Mouse (Mus musculus) cerebellum, postnatal 4 days (tissue): ENCODE results near the gene Txn2.
A peak's percentile ranks its signal among the peaks of the same experiment; 100 is the strongest.

Source experiments
- DNase-seq, 2 experiments: peaks; one replicate each; pipeline ENCODE4 v3.0.0; 2022; ENCODE audit warnings: low spot score in 2 of 2, mixed read lengths in 1 of 2

Gene Txn2

DNA sequence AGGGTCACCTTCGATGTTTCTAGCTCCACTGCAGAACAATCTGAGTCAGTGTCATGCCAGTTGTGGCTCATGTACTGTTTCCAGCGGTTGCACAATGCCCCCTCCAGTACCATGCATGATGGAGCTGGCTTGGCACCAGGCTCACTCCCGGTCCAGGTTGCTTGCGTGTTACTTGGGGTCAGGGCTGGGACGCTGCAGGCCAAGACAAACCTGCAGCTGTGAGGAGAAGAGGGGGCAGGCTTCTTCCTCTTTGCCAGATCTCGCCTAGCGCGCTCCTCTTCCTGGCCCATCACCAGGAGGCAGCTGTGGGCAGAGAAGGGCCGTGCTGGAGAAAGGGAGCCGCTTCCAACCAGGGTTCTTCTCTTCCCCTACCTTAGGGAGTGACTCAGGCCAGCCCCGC lies 5.5 kb upstream of the Txn2 start:
- peak in 1 of 2 experiments; percentile 25 for DNase-seq

DNA sequence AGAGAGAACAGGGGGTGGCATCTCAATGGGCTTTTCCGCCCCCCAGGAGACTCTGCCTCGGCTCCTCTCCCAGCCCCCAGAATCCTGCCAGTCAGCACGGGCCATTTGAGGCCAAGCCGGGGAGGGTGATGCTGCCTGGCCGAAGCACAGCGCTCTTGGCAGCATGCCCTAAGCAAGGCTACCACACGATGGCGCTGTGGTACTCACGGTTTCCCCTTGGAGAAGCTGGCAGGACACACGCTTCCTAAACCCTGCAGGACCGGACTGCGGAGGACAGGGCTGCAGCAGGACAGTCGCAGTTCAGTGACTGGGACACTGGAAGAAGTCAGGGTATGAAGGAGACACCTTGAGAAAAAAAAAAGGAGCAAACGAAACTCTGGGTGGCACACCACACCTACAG lies 5.0 kb upstream of the Txn2 start:
- peak; percentile 100 for DNase-seq

DNA sequence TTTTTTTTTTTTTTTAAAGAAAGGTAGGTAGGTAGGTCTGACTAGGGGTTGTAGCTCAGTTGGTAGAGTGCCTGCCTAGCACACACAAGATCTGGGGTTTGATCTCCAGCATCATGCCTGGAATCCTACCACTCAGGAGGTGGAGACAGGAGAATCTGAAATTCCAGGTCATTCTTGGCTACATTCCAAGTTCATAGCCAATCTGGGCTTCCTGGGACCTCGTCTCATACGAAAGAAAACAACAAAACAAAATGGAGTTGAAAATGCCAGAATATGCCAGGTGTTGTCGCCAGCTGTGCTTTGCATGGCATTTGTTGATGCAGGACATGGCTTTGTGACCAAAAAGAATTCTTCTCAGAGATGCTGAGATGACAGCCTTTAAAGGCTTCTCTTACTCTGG lies 4.4 kb upstream of the Txn2 start:
- no peak for DNase-seq

GRCm38 (mm10) chr15:77931689-77932016 lies 2.8 kb upstream of the Txn2 start:
- DNase-seq: no peak

DNA sequence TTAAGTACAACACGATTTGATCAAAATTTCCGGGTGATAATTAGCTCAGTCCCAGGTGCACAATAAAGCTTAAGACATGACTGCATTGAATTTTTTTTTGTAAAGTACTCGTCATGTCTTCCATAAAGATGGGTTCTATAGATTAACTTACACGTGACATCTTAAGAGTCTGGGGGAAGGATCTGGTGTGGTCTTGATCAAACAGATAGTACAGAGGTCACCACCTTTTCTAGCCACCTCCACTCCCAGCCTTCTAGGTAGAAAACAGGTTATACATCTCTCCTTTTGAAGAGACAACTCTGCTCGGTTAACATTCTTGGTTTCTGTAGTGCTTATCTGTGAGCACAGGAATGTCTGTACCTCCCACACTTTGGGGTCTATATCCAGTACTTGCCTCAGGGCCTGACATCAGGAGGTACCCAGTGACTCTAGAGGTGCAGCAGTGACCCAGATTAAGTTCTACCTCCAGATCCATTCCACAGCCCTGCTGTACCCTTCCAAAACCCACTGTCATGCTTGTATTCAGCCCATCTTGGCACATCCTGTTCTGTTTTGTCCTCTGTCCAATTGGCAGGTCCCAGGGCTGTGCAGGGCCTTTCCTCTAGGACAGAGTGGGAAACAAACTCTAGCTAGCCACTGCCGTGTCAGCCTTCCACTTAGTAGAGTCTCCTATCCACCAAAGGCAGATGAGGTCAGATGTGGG lies 2.3 kb upstream of the Txn2 start:
- DNase-seq: no peak

DNA sequence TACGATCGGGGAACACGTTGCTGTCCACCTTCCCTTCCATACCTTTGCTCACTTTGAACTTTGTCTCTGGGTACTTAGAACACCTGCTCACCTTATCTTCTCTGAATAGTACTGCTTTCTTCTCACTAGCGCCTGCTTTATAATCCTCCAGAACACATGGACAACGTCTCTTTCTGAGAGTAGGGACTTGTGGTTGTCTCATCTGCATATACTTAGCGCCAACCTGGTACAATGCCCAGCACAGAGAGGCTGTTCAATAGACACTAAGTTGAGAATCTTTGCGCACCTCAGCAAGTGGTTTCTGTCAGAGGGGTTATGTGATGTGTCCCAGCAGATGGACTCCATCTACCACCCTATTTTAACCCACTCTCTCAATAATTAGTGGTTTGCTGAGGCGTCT lies 998 bp upstream of the Txn2 start:
- no peak for DNase-seq

GRCm38 (mm10) chr15:77928091-77928490 lies 715 bp downstream of the Txn2 start:
- DNase-seq: no peak

GRCm38 (mm10) chr15:77926921-77927320 lies 1.9 kb downstream of the Txn2 start:
- no peak for DNase-seq

GRCm38 (mm10) chr15:77925195-77925594 lies 3.6 kb downstream of the Txn2 start:
- DNase-seq: no peak

DNA sequence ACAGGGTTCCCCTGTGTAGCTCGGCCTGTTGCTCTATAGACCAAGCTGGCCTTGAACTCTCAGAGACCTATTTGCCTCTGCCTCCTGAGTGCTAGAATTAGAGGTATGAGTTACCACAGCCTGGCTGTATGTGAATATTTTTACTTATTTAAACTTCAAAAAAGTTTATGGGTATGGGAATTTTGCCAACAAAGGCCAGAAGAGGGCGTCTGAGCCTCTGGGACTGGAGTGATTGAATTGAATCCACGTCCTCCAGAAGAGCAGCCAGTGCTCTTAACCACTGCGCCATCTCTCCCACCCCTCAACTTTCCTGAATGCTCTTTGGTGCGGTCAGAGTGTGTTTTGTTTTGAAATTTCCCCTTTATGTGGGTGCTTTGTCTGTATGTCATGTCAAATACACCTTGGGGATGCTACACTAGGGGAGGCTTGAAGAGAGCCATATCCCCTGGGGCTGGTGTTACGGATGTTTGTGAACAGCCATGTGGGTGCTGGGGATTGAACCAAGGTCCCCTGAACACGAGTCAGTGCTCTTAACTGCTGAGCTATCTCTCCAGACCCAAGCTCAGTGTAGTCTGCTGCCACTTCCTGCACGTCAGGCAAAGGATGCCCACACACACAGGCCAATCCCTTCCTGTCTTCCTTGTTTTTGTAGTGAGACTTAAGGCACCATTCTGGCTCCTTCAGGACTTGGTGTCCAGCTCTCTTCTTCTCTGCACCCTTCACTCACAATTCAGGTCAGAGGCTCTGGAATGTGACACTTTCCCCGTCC lies 5.4 kb downstream of the Txn2 start:
- no peak for DNase-seq

DNA sequence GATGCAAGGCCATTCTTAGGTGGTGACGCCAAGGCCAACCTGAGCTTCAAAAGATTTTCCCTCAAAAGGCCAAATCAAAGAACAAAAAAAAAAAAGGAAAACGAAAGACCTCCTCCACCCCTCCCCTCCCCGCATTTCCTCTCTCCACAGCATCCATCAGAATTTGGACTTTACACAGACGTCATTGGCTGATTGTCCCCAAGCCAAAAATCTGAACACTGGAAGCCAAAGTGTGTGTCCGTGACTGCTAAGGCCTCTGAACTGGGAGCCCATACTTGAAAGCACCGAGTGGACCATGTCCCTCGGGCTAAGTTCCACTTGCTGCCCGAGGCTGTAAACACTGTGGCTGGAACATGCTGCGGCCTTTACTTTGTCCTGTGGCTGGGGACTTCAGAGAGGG lies 6.1 kb downstream of the Txn2 start:
- DNase-seq: no peak

DNA sequence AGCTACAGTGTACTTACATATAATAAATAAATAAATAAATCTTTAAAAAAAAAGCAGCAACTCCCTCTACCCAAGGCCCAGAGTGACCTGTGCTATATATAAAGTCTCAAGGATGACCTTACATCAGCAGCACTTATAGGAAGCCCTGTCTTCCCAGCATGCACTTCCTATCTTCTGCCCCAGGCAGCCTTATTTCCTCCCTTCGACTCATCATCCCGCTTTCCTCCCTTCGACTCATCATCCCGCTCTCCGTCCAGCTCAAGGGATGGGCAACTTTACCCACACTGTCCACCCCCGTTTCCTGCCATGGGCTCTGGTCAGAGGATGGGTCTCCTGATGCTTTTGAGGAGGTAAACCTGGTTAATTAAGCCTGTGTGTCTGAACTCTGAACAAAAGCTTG lies 7.2 kb downstream of the Txn2 start:
- no peak for DNase-seq

DNA sequence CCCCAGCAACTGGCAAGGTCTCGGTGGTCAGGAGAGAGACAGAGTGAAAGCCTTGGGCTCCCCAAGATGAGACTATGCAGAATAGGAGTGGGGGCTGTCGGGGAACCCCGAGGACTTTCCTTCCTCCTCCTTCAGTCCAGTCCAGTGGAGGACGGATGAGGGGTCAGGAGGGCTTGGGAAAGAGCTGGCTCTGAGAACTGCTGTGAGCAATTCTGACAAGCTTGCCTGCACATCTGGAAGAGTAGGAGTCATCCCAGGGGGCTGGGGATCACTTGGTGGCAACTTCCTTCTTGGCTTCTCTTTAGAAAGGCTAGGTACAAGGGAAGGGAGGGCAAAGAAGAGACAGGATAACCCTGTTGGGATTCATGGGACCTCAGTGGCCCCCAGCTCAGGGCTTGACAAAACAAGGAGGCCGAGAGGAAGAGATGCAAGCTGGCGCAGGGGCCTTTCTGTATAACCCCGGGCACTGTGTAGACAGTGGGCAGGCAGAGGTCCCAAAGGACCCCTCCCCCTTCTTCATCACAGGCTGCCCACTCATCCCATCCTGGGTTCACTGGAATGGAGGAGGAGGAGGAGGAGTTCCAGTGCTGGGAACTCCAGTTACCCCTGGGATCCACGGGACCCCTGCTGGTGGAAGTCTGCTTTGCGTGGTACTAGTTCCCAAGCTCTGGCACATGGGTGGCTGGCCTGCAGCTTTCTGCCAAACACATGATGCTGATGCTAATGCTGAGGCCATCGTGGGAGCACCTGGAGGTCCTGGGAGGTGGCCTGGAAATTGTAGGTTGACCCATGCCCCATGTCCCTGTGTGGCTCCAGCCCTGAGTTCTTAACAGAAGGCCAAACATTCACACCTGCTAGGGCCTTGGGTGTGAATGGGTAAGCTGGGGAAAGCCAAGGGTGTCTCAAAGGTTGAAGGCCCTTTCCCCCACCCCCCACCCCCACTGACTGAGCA lies 8.0 kb downstream of the Txn2 start:
- DNase-seq: no peak

DNA sequence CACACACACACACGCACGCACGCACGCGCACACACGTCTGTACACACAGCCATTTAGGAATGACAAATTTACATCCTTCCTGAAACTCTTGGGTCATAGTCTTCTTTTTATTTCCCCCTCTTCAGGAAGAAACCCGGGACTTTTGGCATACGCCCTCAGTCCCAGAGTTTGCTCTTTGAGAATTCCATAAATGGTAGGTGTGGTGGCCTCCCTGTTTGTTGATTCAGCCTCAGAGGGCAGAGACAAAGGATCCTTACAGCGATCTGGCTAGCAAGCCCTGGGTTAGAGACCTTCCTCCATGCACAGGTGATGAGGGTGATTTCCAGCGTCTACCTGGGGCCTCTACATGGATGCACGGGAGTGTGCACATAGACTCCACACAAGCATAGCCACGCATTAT lies 9.4 kb downstream of the Txn2 start:
- DNase-seq: no peak

DNA sequence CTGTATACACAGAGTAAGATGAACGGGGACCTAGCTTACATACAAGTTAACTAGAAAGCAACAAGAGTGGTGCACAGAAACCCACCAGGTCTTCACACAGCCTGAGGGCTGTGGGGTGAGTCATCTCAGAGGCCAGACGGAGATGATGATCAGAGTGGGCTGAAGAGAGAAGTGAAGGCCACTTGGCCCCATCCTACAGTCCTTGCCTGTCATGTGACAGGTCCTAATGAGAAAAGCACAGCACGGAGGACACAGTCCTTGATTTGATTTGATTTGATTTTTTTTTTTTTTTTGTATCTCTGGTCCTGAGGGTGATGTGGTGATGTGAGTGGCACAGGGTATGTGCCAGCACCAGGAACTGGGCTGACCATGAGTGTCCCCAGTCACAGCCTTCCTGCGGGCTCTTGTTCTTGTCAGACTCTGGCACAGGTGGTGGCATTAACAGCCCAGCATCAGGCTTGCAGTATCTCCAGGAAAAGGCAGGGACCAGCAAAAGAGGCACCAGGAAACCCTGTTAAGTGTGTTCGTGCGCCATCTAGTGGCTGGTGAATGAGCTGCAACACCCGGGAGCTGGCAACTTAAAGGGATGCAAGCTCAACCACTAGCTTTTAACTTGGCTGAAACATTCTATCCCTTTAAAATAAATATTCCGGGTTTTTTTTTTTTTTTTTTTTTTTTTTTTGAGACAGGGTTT lies 11.8 kb downstream of the Txn2 start:
- peak; percentile 85 to 94 for DNase-seq

DNA sequence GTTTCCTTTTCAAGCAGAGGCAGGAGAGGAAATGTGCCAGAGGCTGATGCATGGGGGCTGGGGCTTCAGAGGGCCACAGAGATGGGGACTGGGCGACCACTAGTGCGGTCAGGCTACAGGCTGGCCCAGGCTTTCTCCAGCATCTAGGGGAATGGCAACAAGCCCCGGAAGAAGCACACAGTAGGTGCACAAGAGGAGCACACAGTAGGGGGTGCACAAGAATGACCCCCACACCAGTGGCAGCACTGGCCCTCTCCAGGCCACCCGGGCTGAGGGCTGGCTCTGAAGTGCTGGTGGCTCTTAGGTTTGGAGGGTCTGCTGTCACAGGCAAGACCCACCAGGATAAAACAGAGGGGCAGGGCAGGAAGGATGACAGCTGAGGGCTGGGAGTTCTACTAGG lies 13.5 kb downstream of the Txn2 start:
- DNase-seq: no peak

DNA sequence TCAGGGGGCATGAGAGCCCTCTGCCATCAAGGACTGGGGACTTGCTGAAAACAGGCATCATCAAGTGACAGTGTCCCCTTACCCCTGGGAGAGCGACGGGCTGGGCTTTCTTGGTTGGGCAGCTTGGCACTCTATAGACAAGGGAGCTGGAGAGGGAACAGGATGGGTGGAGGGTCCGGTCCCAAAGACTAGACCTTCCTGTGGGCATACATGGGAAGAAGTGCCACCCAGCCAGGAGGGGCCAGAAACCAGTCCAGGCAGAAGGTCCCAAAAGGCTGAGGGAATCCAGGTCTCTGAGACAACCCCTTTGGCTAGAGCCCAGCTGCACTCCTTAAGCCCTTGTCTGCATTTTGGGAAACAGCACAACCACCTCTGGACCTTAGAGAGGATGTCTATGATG lies 14.3 kb downstream of the Txn2 start:
- no peak for DNase-seq

DNA sequence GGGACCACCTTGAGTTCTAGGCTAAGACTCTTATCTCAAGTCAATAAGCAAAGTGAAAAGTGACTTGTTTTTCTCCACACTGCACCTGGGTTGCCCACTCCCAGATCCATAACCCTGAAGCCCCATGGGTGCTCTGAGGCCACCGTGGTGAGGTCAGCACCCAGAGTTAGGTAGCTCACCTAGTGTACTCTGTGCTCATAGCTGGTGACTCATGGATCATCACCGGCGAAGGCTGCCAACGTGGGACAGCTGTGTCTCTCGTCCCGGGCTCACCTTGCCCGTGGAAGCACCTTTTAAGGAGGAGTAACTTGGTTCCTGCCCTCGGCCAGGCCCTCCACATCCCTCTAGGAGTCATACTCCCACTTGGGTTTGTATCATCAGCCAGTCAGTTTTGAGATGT lies 15.8 kb downstream of the Txn2 start:
- no peak for DNase-seq

DNA sequence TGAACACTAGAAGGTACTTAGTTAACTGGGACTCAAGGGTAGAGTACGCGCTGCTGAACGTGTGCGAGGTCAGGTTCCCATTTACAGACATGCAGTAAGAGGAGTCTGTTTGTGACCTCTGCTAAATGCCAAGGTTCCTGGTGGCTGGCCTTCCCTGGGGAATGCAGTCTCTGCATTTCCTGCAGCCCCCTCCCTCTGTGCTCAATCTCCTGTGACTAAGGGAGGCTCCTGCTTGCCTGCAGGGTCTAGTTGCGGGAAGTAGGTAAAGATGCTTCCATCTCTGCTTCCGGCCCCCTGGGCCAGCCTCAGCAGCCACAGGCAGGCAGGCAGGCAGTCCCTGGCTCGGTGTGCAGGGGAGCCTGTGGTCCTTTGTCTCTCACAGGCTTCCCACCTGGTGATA lies 16.2 kb downstream of the Txn2 start:
- no peak for DNase-seq

DNA sequence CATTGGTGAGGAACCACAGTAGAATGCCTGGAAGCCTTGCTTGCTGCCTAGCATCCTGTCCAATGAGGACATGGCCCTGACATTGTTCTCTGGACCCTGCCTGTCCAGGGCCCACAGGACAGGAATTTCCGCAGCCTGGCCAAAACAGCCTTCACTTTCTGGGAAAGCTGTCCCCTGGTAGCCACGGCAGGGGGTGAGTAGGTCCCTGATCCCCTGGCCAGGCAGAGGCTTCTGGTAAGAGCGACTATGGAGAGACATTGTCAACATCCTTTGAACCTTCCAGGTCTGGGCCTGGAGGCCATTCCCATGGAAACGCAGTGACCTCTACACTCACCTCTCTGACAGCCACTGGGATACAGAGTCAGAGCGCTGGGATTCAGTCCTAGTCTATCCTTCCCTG lies 16.8 kb downstream of the Txn2 start:
- no peak for DNase-seq

- DNase-seq: no peak
These were observed 17.7 kb downstream of the Txn2 start for GRCm38 (mm10) chr15:77911065-77911464.
